Mouse (Mus musculus) ovary, postnatal 10 days (tissue): ENCODE results near the gene Il25.
"Not testable (repeated sequence)": the region's sequence is repeated elsewhere in the genome, so short reads cannot be mapped to it uniquely, and the experiment has no call there.

Experiments used
- DNase-seq: peaks from one replicate; pipeline ENCODE4 v3.0.0; 2022; ENCODE audit warnings: low spot score

Gene Il25

DNA sequence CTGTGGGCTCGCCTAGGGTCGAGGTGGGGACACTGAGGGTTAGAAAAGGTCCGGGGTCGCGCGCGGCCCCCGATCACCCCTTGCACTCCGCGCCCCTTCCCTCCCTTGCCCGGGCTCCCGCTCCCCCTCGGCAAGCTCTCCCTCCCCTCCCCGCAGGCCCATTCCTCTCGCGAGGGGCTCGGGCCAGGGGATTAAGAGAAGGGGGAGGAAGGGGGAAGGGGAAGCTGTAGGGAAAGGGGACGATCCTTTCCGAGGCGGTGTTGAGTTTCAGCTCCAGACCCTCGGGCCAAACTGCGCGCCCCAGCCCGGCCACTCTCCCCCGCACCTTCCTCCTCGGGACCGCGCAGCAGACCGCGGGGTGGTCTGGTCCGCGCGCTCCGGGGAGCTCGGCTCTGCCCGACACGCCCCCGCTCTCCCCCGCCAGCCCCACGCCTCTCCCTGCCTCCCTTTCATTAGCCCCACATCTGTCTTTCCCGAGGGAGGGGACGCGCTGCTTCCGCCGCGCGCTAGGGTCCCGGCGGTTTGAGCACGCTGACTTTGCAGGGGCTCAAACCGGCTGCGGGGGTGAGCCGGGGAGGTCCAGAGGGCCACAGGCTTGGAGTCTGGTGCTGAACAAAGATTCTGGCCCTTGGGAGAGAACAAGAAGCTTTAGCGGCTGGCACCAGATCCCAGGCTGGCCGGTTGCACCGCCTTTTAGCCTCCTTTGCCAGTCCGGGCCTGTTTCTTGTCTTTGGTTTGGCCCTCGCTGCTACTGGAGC is 5.9 kb upstream of the Il25 start:
- DNase-seq, result peak; percentile 57

- no peak for DNase-seq
Measured at GRCm38 (mm10) chr14:54927296-54927695, 5.2 kb upstream of the Il25 start.

DNA sequence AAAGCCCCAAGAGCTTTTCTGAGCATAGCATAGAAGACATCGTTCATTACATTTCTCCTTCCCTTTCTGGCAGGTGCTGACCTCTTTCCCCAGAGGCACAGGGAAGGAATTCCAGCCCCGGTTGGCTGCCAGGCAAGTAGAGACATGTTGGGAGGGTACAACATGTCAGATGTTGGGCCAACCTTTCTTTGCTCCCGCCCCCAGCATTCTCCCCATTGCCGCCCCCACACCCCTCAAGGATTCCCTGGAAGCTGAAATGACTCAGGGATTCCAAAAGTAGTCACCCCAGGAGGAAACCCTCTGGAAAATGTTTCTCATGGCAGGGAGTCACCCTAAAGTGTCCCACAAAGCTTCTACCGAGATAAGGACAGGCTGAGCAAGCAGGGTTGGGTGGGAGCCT is 2.7 kb upstream of the Il25 start:
- DNase-seq, result no peak

DNA sequence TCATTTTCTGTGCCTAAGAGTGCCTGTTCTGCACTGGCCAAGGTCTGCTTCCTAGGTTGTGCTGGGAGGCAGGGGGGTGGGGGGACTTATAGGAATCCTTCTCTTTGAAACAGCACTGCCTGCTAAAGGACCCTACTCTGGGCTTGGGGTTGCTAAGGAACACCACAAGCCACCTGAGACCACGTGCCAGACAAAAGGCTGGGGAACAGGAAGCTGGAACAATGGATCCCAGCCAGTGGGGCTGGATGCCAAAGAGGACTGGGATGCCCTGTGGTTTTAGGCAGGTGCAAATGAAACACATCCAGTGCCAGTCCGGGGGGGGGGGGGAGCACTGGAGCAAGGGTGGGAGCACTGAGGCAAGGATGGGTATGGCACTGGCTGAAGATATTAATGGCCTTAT is 2.1 kb upstream of the Il25 start:
- no peak for DNase-seq

DNA sequence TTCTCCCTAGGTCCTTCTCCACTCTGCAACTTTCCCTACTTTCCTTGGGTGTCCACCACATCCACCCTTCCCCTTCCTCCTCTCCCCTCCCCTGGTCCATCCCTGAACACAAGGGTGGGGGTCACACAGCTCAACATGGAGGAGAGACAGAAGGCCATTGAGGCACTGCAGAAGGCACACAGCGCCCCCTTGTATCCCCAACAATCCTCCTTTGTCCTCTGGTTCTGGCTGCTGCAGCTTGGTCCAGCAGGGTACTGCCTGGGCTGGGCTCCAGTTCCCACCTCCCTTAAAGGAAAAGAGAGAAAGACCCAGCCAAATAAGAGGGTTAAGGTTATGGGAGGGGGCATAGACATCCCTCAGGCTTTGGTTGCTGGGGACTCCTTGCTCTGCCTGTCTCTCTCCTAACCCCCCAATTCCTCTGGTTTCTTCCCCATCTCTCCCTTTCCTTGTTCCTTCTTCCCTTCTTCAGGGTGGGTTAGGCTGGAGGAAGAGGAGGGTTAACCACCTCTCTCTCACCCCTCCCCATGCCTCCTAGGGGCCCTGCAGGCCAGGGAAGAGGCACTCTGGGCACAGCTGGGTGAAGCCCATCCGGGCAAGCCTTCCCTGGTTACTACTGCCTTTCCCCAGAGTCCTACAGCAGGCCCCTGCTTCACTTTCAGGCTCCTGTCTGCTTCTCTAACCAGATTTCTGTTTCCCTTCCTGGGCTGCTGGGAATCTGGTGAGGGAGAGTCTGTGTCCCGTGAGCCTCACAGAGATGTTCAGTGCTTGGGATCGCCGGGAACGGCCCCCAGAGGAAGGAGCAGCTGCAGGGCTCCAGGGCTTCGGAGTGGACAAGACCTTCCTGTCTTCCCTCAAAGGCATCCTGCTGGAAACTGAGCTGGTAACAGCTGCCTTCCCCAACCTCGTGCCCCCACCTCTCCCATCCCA is 3.7 kb downstream of the Il25 start, which contains the start of gene Cmtm5:
Gene Cmtm5 (plus strand): TSS at position 358 of the 927 bp plus-strand sequence.
- no peak for DNase-seq

GRCm38 (mm10) chr14:54936831-54937160 is 4.3 kb downstream of the Il25 start:
- DNase-seq, result no peak

DNA sequence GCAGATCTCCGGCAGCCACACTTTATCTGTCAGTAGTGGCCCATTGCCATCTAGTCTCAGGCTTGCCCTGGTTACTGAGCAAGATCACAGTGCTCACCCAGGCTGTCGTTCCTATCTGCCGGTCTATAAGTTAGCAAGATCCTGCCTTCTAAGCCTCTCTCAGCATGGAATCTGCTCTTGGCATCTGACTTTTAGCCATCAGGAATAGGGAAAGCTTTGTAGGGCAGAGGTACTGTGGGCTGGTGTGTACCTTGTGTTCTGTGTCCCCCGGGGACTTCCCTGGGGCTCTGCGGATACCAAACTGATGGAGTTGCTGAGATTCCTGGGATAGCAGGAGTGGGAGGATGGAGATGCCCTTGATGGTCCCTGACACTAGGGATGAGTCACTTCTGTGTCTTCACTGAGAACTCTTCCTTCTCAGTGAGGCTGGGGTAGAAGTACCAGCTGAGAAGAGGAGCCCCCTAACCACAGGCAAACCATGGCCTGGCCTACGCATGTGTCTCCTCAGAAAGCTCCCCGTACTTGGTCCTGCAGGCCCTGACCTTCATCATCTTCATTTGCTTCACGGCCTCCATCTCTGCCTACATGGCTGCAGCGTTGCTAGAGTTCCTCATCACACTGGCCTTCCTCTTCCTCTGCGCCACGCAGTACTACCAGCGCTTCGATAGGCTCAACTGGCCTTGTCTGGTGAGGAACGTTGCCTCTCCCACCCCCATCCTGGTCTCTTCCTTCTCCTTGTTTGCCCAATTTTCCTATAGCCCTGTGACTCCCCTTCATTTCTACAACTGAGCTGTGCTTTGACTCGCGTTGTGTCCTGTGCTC is 5.1 kb downstream of the Il25 start:
- no peak for DNase-seq

GRCm38 (mm10) chr14:54938431-54939219 is 6.1 kb downstream of the Il25 start:
- no peak for DNase-seq

- DNase-seq, result peak; percentile 39
Measured at GRCm38 (mm10) chr14:54939434-54940175, 7.1 kb downstream of the Il25 start.

GRCm38 (mm10) chr14:54940176-54940530 is 7.7 kb downstream of the Il25 start:
- no peak for DNase-seq

DNA sequence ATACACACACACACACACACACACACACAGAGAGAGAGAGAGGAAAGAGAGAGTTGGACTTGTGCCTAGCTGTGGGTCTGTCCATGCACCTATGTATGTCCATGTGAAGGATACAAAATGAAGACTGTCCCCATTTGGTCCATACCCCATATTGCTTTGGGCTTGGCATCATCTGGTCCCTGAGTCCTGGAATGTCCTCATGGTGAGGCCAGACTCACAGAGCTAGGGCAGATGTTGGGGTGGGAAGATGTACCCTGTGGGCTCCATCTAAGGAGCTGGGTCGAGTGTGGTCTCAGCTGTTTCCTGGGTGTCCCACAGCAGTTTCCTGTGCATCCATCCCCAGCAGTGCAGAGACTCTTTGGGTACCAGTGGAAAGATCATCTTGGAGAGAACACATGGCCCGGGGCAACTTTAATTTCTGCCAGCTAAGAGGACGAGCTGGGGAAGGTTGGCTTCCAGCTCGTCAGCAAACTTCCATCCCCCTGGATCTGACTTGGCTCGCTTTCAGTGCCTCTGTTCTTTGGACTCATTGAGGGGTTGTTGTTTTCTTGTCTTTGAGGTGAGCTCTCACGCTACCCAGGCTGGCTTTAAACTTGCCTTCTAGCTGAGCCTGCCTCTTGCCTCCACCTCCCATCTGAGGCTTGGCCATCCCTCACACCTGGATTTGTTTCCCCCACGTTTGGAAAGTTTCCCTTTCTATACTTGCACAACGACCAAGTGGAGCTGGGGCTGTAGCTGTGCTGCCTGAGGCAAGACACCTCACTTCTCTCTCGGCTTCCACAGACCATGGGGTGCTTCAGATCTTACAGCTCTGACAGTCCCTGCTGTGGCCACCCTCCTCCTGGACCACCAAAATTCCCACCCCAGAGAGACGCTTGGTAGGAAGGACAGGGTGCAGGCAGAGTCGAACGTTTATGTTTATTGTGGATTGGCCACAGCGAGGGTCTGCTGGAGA is 8.8 kb downstream of the Il25 start:
- DNase-seq, result no peak

DNA sequence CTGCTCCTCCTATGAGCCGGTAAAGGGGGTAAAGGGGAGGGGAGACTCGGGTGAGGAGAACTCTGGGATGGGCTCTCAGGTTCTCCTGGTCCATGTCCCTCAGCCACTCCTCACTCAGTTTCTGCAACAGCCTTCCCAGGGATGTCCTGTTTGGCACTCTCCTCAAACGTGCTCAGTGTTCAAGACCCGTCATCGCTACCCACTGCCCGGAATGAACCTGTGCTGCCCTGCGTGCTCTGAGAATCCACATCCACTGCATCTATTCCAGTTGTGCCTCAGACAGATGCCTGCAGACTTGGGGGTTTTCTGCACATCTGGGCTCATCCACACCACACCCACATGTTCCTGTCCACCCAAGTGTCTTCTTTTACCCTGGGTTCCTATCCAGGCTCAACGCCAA is 10.0 kb downstream of the Il25 start:
- DNase-seq, result no peak

DNA sequence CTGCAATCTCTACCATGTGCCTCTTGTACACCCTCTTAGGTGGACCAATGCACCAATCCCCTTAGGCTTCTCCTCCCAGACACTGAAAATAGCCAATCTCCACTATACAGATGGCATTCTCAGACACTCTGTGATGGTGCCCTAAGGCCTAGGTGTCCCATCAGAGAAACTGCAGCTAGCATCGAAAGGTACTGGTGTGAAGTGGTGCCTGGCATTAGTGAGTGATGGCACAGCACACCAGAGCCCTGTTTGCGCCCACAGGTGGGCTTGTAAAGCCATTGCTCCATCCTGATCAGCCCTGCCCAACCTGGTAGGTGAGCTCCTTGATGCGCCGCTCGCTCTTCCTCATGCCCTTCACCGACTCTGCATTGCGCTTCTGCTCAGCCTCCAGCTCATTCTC is 11.5 kb downstream of the Il25 start:
- no peak for DNase-seq

DNA sequence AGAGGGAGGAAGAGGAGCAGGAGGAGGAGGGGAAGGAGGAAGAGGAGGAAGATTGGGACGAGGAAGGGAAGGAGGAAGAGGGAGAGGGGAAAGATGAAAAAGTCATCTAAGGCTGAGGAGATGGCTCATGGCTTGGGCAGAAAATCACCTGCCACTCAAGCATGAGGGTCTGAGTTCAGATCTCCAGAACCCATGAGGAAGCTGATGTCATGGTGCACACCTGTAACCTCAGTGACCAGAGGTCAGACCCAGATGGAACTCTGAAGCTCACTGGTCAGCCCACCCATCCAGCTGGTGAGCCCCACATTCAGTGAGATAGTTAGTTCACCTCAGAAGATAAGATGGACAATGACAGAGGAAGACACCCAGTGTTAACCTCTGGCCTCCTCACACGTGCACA is 12.4 kb downstream of the Il25 start:
- DNase-seq, result no peak

DNA sequence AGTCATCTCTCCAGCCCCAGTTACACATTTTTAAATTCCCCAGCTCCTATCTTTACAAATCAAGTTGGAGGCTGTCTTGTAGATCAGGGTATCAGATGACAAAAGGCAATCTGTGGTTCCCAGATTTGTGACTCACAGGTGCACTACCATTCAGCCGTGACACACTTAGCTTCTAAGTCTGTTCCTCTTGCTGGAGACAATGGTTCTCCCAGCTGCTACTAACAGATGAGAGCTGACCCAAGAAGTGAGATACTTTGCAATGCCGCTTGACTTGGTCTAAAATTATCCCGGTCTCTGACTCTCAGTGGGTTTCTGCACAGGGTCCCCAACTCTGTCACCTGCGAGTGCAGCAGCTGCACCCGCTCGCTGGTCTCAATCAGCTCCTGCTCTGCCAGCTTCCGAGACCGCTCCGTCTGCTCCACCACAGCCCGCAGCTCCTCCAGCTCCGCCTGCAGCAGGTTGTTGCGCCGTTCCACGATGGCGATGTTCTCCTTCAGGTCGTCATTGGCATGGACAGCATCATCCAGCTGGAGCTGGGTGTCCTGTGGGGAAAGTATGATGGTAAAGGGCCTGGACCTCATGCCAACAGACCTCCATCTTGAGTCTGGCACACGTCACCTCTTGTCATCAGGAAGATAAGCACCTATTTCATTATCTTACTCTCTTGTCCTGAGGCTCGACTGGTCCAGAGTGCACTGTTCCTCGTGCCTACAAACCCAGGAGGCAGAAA is 13.6 kb downstream of the Il25 start:
- no peak for DNase-seq

- not testable (repeated sequence) for DNase-seq
Measured at GRCm38 (mm10) chr14:54947008-54947407, 14.5 kb downstream of the Il25 start.

DNA sequence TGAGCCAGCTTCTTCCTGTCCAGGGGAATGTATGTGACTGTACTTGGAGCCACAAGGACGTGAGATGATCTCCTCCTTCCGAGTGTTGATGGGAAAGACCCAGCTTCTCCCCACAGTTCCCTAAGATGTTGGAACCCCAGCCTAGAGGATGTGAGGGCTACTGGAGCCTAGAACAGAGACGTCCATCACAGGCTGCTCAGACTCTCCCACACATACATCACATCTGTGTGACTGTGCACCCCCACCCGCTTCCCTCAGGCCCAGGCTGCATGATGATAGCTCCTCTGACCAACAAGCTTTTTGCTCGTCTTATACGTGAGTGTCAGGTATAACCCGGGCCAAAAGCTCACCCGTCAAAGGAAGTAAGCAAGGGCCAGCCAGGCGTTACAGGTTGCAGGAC is 16.3 kb downstream of the Il25 start:
- DNase-seq, result no peak

DNA sequence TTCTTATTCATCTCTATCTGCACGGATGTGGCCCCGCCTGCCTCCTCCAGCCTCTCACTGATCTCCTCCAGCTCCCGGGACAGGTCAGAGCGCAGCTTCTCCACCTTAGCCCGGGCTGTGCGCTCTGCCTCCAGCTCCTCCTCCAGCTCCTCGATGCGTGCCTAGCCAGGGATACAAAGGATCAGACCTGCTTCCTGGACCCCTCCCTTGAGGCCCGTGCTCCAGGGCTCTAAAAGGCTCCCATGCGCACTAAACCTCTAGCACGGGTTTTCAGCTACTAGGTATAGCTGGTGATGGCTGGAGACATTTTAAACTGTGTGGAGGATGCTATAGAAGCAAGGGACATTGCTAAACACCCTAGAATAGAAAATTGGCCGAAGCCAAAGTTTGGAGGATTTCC is 18.0 kb downstream of the Il25 start:
- DNase-seq, result no peak

- no peak for DNase-seq
Measured at GRCm38 (mm10) chr14:54951587-54951986, 19.1 kb downstream of the Il25 start.
